Mouse (Mus musculus) mouse embryonic stem cell (cell line): Measurements from ENCODE around the gene Iqch.

ENCODE experiments used
- in situ Hi-C, 2 experiments: fragments of 300-500 bp; cut with MboI; formaldehyde crosslinking; loops; 1 replicate in 1 of 2; 3 replicates in 1 of 2; pipeline ENCODE4 v1.14.3; 2019 to 2020; ENCODE audit warnings: low sequenced_read_pairs in 2 of 2, low pct_unique_long_range_greater_than_20kb in 1 of 2, mixed read lengths in 1 of 2; ENCODE audit not compliant: unreplicated experiment in 1 of 2

Iqch gene

DNA sequence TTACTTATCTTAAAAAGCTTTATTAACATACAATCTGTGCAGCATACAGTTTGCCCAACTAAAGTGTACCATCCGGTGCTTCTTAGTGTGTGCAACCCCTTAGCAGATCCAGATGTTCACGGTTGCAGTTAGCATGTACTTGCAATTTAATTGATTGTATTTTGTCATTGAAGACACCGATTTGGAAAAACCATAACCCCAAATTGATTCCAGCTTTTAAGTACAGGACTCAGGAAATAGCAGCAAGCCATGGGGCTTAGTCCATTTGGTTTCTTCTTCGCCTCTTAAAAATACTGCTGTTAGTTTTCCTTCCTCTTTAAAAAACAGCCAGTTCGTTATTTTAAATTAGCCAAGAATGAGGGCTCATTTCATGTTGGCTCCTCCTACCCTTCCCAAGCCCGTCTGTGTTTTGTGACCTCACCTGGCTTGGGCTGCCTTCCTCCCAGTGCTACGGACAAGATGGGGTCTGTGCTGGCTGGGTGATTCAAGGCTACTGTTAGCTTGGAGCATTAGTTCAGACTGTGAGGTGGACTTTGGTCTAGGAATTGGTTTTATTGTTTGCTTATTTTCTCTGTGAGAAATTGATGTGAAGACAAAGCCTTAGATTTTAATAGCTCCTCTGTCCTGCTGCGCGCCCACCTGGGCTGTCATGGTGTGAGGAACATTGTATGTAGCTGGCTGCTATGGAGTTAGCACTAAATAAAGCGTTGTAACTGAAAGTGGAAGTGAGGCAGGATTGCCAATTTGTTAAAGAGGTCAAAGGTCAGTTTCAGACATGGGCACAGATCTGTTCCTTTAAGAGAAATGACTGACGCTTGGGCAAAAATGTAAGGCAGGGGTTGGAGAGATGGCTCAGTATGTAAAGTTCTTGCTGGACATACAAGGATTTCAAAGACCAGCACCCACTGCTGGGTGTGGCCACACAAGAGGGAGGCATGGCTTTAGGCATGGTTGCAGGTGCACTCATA lies 12.0 kb upstream of the Iqch start:
- in situ Hi-C loops, result no loop called here

DNA sequence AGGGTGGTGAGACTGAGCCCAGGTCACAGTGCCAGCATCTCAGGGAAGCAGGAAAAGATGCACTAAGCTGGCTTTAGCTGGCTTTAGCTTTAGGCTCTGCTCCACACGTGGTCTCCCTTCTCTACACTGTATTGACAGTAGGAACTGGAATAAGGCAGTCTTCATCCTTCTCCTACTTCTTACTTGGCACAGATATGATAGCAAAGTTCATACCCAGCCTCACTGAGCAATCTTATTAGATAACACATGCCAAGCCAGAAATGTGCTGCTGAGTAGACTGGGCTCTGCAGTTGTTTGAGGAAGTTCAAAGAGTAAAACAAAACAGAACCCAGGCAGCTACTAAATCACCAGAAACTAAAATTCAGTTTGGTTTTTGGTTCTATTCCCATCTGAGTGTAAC lies 11.3 kb upstream of the Iqch start:
- in situ Hi-C loops, result no loop called here

DNA sequence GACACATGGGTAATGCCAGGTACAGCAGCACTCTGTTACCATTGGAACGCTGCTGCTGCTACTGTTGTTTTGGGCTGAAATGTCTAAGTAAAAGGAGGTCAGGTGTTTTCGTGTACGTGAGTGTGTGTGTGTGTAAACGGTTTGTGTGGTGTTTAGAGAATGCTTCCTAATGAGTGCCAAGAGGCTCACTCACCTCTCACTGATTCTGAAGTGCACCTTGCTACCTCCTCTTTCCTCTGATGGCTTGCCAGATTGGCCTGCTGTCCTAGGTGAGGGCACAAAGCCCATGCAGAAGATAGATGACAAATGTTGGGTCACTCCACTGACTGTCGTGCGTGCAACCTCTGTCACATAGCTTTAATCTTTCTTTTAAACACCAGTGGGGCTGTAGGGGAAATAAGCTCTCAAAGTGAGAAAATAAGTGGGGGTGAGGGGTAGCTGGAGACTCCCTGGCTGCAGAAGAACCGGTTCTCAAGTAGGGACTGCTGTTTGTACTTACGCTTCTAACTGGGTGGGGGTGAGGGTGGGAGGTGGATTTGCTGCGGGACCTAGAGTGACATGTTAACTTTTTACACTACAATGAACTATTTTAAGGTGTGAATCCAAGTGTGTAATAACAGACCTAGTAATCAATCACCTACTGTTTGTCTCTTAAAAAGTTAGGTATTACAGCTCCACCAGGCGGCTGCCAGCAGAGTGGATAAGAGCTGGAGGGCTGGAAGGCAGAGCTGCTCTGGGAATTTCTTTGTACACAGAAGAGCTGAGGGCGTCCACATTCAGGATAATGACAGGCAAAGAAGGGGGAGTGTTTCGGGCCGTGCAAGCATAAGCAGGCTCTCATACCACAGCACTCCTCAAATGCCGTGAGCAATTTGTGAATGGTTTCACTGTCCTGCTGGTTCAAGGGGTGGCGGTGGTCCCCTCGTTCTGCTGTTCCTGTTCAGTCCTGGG lies 10.5 kb upstream of the Iqch start:
- in situ Hi-C loops, result no loop called here

DNA sequence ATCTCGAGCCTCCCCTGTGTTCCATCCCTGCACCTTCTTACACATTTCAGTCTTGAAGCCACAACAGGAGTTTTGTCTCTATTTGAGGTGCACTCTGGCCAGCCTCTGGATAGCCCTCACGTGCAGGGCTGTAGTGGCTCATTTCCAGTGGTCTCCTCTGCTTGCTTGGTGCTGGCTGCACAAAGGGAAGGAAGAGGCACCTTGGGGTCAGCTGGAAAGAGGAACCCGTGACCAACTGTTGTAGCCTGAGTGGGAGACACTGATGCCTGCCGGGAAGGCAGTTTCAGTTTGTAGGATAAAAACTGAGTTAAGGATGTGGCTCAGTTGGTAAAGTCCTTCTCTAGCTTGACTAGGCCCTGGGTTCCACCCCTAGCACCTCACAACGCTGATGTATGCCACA lies 9.7 kb upstream of the Iqch start:
- in situ Hi-C loops, result no loop called here

- in situ Hi-C loops, result no loop called here
Observed at GRCm38 (mm10) chr9:63610841-63611366, 8.6 kb upstream of the Iqch start.

- in situ Hi-C loops, result no loop called here
Observed at GRCm38 (mm10) chr9:63610231-63610630, 7.9 kb upstream of the Iqch start.

DNA sequence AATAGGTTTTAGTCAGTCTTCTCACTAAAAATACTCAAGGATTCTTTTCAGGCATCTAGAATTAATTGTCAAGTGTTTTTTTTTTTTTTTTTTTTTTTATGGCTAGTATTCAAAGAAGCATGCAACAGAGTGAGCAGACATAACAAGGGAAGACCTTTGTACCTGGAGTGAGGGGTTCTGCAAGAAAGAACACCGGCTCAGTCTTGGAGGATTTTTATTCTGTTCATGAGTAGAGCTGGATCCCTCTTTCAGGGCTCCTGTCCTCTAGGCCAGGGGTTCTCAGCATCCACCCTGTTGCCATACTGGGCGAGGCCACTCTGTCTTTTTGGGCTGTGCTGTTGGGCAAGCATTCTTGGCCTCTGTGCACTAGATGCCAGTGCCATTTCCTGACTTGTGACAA lies 7.5 kb upstream of the Iqch start:
- in situ Hi-C loops, result no loop called here

DNA sequence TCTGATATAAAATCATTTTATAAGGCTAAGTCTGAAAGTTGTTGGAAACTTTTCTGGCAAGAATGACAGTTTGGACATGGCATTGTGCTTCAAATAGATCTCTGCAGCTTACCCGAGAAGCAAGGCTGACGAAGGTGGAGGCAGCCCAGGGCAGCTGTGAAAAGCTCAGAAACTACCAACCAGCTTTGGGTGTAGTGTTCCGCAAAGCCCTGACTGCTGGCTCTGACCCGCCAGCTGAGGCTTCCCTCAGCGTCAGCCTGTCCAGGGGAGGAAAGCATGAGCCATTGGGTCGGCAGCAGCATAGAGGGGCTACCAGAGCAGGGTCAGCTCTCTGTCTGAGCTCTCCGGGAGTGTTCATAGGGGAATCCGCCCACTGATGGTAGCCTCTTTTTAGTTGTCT lies 7.0 kb upstream of the Iqch start:
- in situ Hi-C loops, result no loop called here

GRCm38 (mm10) chr9:63608006-63608405 lies 5.7 kb upstream of the Iqch start:
- in situ Hi-C loops, result no loop called here

DNA sequence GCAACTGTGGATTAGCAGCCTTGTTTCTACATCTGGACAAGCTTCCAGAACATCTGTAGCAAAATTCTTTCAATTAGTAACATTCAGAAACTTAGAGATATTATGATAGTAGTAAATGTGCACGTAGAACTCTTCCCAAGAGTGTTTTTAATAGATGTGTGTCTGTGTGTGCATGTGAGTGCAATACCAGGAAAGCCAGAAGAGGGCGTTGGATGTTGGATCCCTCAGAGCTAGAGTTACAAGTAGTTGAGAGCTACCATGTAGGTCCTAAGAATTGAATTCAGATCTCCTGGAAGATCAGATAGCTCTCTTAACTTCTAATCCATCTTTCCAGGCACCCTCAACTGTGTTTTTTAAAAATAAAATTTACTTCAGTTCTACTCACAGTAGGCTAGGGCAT lies 4.3 kb upstream of the Iqch start:
- in situ Hi-C loops, result no loop called here

- in situ Hi-C loops, result no loop called here
Observed at GRCm38 (mm10) chr9:63603849-63604248, 1.6 kb upstream of the Iqch start.

- in situ Hi-C loops, result no loop called here
Observed at GRCm38 (mm10) chr9:63596660-63597059, 5.6 kb downstream of the Iqch start.

GRCm38 (mm10) chr9:63595652-63596051 lies 6.6 kb downstream of the Iqch start:
- in situ Hi-C loops, result no loop called here

- in situ Hi-C loops, result no loop called here
Observed at GRCm38 (mm10) chr9:63595032-63595431, 7.3 kb downstream of the Iqch start.

- in situ Hi-C loops, result no loop called here
Observed at GRCm38 (mm10) chr9:63591661-63592256, 10.5 kb downstream of the Iqch start.

DNA sequence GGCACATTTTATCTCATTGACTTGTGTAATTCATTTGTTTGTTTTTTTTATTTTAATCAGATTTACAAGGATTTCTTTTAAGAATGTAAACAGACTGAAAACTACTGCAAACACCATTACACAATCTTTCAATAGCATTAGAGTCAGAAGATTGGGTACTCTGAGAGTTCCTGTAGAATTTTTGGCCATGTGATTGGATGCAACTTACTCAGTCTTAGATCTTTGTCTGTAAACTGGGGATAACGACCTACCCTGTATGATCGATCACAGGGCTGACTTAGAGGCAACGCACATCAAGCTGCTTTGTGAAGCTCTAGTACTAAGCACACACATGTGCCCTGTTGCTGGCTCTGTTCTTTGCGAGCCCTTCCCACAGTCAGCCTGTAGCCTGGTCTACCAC lies 11.7 kb downstream of the Iqch start:
- in situ Hi-C loops, result no loop called here

- in situ Hi-C loops, result no loop called here
Observed at GRCm38 (mm10) chr9:63589209-63589608, 13.1 kb downstream of the Iqch start.

DNA sequence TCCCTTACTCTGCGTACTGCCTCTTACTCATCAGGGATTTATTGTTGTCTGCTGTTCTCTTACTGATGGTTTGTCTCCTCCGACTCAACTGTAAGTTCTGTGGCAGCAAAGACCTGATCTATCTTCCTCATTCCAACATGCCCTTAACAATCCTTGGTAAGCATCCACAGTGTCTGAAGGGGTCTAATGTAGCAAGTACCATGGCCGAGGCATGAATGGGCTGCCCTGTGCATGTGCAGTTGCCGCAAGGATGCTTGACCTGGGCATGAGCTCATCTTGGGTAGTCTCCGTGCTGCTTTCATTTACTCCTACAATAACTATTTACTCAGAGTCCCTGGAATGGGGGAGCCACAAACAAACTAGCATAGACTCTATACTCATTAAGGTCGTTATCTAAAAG lies 17.0 kb downstream of the Iqch start:
- in situ Hi-C loops, result no loop called here

- in situ Hi-C loops, result no loop called here
Observed at GRCm38 (mm10) chr9:63581778-63582177, 20.5 kb downstream of the Iqch start.
